Mouse (Mus musculus) cerebellum, postnatal 10 days (tissue): ENCODE measurements at regions not wholly inside any gene's neighbourhood (a gene's known extent, or its start where the extent isn't known, plus 50 kb on each side); places are given as distances from the start of the nearest gene placed in this dataset.
A peak's percentile ranks its signal among the peaks of the same experiment; 100 is the strongest.
"Not testable (repeated sequence)": the region's sequence is repeated elsewhere in the genome, so short reads cannot be mapped to it uniquely, and the experiment has no call there.

Experiments
- DNase-seq, 2 experiments: peaks; one replicate each; pipeline ENCODE4 v3.0.0; 2021; ENCODE audit warnings: mixed read lengths in 2 of 2

- DNase-seq = peak; percentile 29 to 38
Observed at GRCm38 (mm10) chr1:128535537-128536150, 56.4 kb downstream of the Cxcr4 start.

GRCm38 (mm10) chr1:128532632-128533031 lies 59.5 kb downstream of the Cxcr4 start:
- no peak for DNase-seq

GRCm38 (mm10) chr1:128529808-128530545 lies 62.1 kb downstream of the Cxcr4 start:
- no peak for DNase-seq

GRCm38 (mm10) chr1:128519234-128519633 lies 72.9 kb downstream of the Cxcr4 start:
- no peak for DNase-seq

- DNase-seq = no peak
Observed at GRCm38 (mm10) chr1:128518514-128518913, 73.6 kb downstream of the Cxcr4 start.

GRCm38 (mm10) chr1:128517351-128517750 lies 74.7 kb downstream of the Cxcr4 start:
- DNase-seq = no peak

GRCm38 (mm10) chr1:128514327-128514726 lies 77.8 kb downstream of the Cxcr4 start:
- no peak for DNase-seq

- DNase-seq = no peak
Observed at GRCm38 (mm10) chr1:128513911-128514310, 78.2 kb downstream of the Cxcr4 start.

GRCm38 (mm10) chr1:128513153-128513552 lies 78.9 kb downstream of the Cxcr4 start:
- no peak for DNase-seq

GRCm38 (mm10) chr1:128508816-128509461 lies 83.2 kb downstream of the Cxcr4 start:
- no peak for DNase-seq

- no peak for DNase-seq
Observed at GRCm38 (mm10) chr1:128506551-128507313, 85.4 kb downstream of the Cxcr4 start.

- DNase-seq = no peak
Observed at GRCm38 (mm10) chr1:128504371-128504770, 87.2 kb upstream of the Dars start.

GRCm38 (mm10) chr1:128498042-128498772 lies 81.0 kb upstream of the Dars start:
- DNase-seq = no peak

- no peak for DNase-seq
Observed at GRCm38 (mm10) chr1:128492251-128492650, 75.1 kb upstream of the Dars start.

GRCm38 (mm10) chr1:128487181-128487580 lies 70.0 kb upstream of the Dars start:
- not testable (repeated sequence) for DNase-seq

- no peak for DNase-seq
Observed at GRCm38 (mm10) chr1:128478376-128478775, 61.2 kb upstream of the Dars start.

GRCm38 (mm10) chr1:128477653-128478052 lies 60.5 kb upstream of the Dars start:
- DNase-seq = no peak

GRCm38 (mm10) chr1:128472713-128473230 lies 55.6 kb upstream of the Dars start:
- no peak for DNase-seq

- DNase-seq = peak; percentile 75 to 81
Observed at GRCm38 (mm10) chr1:128472022-128472712, 55.0 kb upstream of the Dars start.

- peak; percentile 58 to 69 for DNase-seq
Observed at GRCm38 (mm10) chr1:128470786-128471185, 53.6 kb upstream of the Dars start.

GRCm38 (mm10) chr1:128469054-128469453 lies 51.9 kb upstream of the Dars start:
- no peak for DNase-seq
